Mouse (Mus musculus): ENCODE data around the gene Paf1. TPM values are rescaled to one million over a fixed set of nuclear protein-coding genes. Genes with fewer than 3 reads are reported as not detected.

Paf1 gene
- polyA plus RNA-seq, 1 experiment from 2014 or later = 103 TPM

GRCm38 (mm10) chr7:28393272-28393951 lies 661 bp downstream of the Paf1 start:
- no peak; the same call in 1 of the 2 replicates for ATAC-seq (ENCODE audit: low read depth)
- 7% methylated on average over 22 of the region's 22 CpGs for WGBS
- Histone ChIP-seq H3K27me3 (no peaks in the 10 kb centered on the region), H3K4me2 (peak overlapping the region; percentile 96), H3K9ac (peak overlapping the region; percentile 91), H3K4me3 (peak overlapping the region; percentile 85), H3K27ac (replicated peaks) (peak overlapping the region; percentile 79), H3K4me1 (replicated peaks) (peaks cover 26% of the 10 kb centered on the region), H3K36me3 (peaks cover 63% of the 10 kb centered on the region), H3K9me3 (no peaks in the 10 kb centered on the region)

DNA sequence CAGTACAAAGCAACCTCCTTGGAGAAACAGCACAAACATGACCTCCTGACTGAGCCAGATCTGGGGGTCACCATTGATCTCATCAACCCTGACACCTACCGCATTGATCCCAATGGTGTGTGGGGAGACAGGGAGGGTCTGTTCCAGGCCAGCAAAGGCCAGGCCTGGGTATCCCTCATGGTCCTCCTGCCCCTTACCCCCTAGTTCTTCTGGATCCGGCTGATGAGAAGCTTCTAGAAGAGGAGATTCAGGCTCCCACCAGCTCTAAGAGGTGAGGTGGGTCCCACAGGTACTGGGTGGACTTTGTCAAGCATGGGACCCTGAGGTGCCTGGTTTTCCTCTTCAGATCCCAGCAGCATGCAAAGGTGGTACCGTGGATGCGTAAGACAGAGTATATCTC lies 2.7 kb downstream of the Paf1 start:
- H3K4me1 ChIP-seq (replicated peaks) = peaks cover 26% of the 10 kb centered on the region
- H3K9ac ChIP-seq = no peak overlapping the region
- no peak overlapping the region for H3K27ac ChIP-seq (replicated peaks)
- H3K36me3 ChIP-seq = peaks cover 63% of the 10 kb centered on the region
- 97% methylated on average over 4 of the region's 4 CpGs for WGBS
- H3K27me3 ChIP-seq = no peaks in the 10 kb centered on the region
- H3K4me2 ChIP-seq = no peak overlapping the region
- no peak overlapping the region for H3K4me3 ChIP-seq
- H3K9me3 ChIP-seq = no peaks in the 10 kb centered on the region
- no peak for ATAC-seq (ENCODE audit: low read depth)

- H3K27me3 ChIP-seq = no peaks in the 10 kb centered on the region
- H3K9ac ChIP-seq = no peak overlapping the region
- H3K36me3 ChIP-seq = peaks cover 83% of the 10 kb centered on the region
- H3K4me1 ChIP-seq (replicated peaks) = peaks cover 16% of the 10 kb centered on the region
- no peaks in the 10 kb centered on the region for H3K9me3 ChIP-seq
- H3K27ac ChIP-seq (replicated peaks) = no peak overlapping the region
- 67% methylated on average over 3 of the region's 3 CpGs for WGBS
- ATAC-seq (ENCODE audit: low read depth) = no peak
- no peak overlapping the region for H3K4me2 ChIP-seq
- no peak overlapping the region for H3K4me3 ChIP-seq
Measured at GRCm38 (mm10) chr7:28398000-28398399, 5.2 kb downstream of the Paf1 start.

DNA sequence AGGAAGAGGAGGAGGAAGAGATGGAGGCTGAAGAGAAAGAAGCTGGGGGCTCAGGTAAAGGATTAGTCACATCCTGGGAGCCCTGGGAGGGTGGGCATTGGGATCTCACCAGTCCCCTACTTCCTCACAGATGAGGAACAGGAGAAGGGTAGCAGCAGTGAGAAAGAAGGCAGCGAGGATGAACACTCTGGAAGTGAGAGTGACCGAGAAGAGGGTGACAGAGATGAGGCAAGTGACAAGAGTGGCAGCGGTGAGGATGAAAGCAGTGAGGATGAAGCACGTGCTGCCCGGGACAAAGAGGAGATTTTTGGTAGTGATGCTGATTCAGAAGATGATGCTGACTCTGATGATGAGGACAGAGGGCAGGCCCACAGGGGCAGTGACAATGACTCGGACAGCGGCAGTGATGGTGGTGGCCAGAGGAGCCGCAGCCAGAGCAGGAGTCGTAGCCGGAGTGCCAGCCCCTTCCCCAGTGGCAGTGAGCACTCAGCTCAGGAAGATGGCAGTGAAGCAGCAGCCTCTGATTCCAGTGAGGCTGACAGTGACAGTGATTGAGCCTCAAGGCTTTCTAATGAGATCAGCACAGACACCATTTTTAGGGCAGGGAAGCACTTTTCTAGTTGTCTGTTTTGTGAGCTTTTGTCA lies 6.1 kb downstream of the Paf1 start:
- Histone ChIP-seq H3K27me3 (no peaks in the 10 kb centered on the region), H3K27ac (replicated peaks) (no peak overlapping the region), H3K4me1 (replicated peaks) (peaks cover 9% of the 10 kb centered on the region), H3K9ac (no peak overlapping the region), H3K4me2 (no peak overlapping the region), H3K36me3 (peaks cover 91% of the 10 kb centered on the region), H3K4me3 (no peak overlapping the region), H3K9me3 (no peaks in the 10 kb centered on the region)
- 91% methylated on average over 10 of the region's 10 CpGs for WGBS
- ATAC-seq (ENCODE audit: low read depth) = no peak

- no peak overlapping the region for H3K9ac ChIP-seq
- no peaks in the 10 kb centered on the region for H3K9me3 ChIP-seq
- ATAC-seq (ENCODE audit: low read depth) = no peak
- H3K4me2 ChIP-seq = no peak overlapping the region
- no peaks in the 10 kb centered on the region for H3K4me1 ChIP-seq (replicated peaks)
- no peak overlapping the region for H3K4me3 ChIP-seq
- WGBS = 96% methylated on average over 1 of the region's 1 CpGs
- peaks cover 98% of the 10 kb centered on the region for H3K36me3 ChIP-seq
- H3K27ac ChIP-seq (replicated peaks) = no peak overlapping the region
- no peaks in the 10 kb centered on the region for H3K27me3 ChIP-seq
Measured at GRCm38 (mm10) chr7:28401030-28401429, 8.3 kb downstream of the Paf1 start.

DNA sequence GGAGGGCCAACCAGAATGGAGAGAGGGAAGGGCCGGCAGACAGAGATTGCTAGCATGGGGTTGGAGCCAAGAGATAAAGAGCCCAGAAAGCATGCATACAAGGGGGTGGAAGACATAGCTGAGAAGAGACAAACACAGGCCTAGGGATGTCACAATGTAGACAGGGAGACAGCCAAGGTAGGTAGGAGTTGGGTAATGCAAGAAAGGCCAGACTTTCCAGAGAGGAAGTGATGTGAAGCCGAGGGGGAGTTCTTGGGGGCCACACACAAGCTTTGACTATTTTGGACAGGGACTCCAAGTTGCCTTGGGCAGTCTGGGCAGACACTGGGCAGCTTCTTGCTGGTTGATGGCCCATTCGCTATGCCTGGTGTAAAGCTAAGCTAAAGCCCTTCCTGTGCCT lies 9.2 kb downstream of the Paf1 start:
- Histone ChIP-seq H3K9me3 (no peaks in the 10 kb centered on the region), H3K27me3 (no peaks in the 10 kb centered on the region)
- WGBS = 76% methylated on average over 3 of the region's 3 CpGs

GRCm38 (mm10) chr7:28410841-28411475 lies 18.2 kb downstream of the Paf1 start:
- H3K27me3 ChIP-seq = no peaks in the 10 kb centered on the region
- H3K4me2 ChIP-seq = no peak overlapping the region
- H3K27ac ChIP-seq (replicated peaks) = no peak overlapping the region
- WGBS = 89% methylated on average over 3 of the region's 3 CpGs
- H3K9ac ChIP-seq = no peak overlapping the region
- peaks cover 95% of the 10 kb centered on the region for H3K36me3 ChIP-seq
- no peaks in the 10 kb centered on the region for H3K9me3 ChIP-seq
- H3K4me1 ChIP-seq (replicated peaks) = no peaks in the 10 kb centered on the region
- no peak for ATAC-seq (ENCODE audit: low read depth)
- H3K4me3 ChIP-seq = no peak overlapping the region

More for the DNA sequence above, 9.2 kb downstream of the Paf1 start:
- Histone ChIP-seq H3K36me3 (peaks cover 98% of the 10 kb centered on the region), H3K4me1 (replicated peaks) (no peaks in the 10 kb centered on the region), H3K27ac (replicated peaks) (no peak overlapping the region), H3K9ac (no peak overlapping the region), H3K4me2 (no peak overlapping the region), H3K4me3 (no peak overlapping the region)
- no peak for ATAC-seq (ENCODE audit: low read depth)

DNA sequence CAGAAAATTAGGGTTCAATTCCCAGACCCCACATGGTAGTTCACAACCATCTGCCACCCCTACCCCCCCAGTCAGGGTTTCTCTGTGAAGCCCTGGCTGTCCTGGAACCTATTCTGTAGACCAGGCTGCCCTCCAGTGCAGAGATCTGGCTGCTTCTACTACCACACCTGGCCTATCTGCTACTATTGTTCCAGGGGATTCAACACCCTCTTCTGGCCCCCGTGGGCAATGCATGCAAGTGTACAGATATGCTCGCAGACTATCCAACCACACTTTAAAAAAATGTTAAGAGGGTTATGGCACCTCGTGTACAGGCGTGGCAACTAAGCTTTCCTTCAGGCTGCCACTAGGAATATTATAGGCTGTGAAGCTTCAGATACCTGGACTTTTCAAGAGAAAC lies 20.1 kb downstream of the Paf1 start:
- WGBS = 91% methylated on average over 4 of the region's 4 CpGs
- Histone ChIP-seq H3K4me1 (replicated peaks) (no peaks in the 10 kb centered on the region), H3K4me2 (no peak overlapping the region), H3K27me3 (no peaks in the 10 kb centered on the region), H3K36me3 (peaks cover 94% of the 10 kb centered on the region), H3K9me3 (no peaks in the 10 kb centered on the region), H3K4me3 (no peak overlapping the region), H3K9ac (no peak overlapping the region), H3K27ac (replicated peaks) (no peak overlapping the region)
- no peak for ATAC-seq (ENCODE audit: low read depth)

- no peak for ATAC-seq (ENCODE audit: low read depth)
- H3K36me3 ChIP-seq = peaks cover 95% of the 10 kb centered on the region
- H3K27me3 ChIP-seq = no peaks in the 10 kb centered on the region
- H3K4me3 ChIP-seq = no peak overlapping the region
- H3K4me2 ChIP-seq = no peak overlapping the region
- H3K9me3 ChIP-seq = no peaks in the 10 kb centered on the region
- no peaks in the 10 kb centered on the region; the same call in 1 of the 2 replicates for H3K4me1 ChIP-seq (replicated peaks)
- no peak overlapping the region for H3K27ac ChIP-seq (replicated peaks)
- H3K9ac ChIP-seq = no peak overlapping the region
Measured at GRCm38 (mm10) chr7:28417368-28417767, 24.6 kb downstream of the Paf1 start.

GRCm38 (mm10) chr7:28418096-28418670 lies 25.4 kb downstream of the Paf1 start:
- no peaks in the 10 kb centered on the region for H3K27me3 ChIP-seq
- H3K9ac ChIP-seq = no peak overlapping the region
- H3K4me2 ChIP-seq = no peak overlapping the region
- no peaks in the 10 kb centered on the region for H3K9me3 ChIP-seq
- WGBS = 72% methylated on average over 8 of the region's 8 CpGs
- H3K27ac ChIP-seq (replicated peaks) = no peak overlapping the region; the same call in 1 of the 2 replicates
- peaks cover 95% of the 10 kb centered on the region for H3K36me3 ChIP-seq
- no peaks in the 10 kb centered on the region; the same call in 1 of the 2 replicates for H3K4me1 ChIP-seq (replicated peaks)
- H3K4me3 ChIP-seq = no peak overlapping the region
- peak; percentile 40; the same call in 1 of the 2 replicates for ATAC-seq (ENCODE audit: low read depth)

GRCm38 (mm10) chr7:28419416-28419815 lies 26.7 kb downstream of the Paf1 start:
- no peaks in the 10 kb centered on the region; the same call in 1 of the 2 replicates for H3K4me1 ChIP-seq (replicated peaks)
- H3K9me3 ChIP-seq = no peaks in the 10 kb centered on the region
- 98% methylated on average over 2 of the region's 2 CpGs for WGBS
- no peaks in the 10 kb centered on the region for H3K27me3 ChIP-seq
- no peak overlapping the region for H3K9ac ChIP-seq
- H3K36me3 ChIP-seq = peaks cover 94% of the 10 kb centered on the region
- H3K27ac ChIP-seq (replicated peaks) = no peak overlapping the region
- H3K4me3 ChIP-seq = no peak overlapping the region
- H3K4me2 ChIP-seq = no peak overlapping the region
- no peak for ATAC-seq (ENCODE audit: low read depth)

DNA sequence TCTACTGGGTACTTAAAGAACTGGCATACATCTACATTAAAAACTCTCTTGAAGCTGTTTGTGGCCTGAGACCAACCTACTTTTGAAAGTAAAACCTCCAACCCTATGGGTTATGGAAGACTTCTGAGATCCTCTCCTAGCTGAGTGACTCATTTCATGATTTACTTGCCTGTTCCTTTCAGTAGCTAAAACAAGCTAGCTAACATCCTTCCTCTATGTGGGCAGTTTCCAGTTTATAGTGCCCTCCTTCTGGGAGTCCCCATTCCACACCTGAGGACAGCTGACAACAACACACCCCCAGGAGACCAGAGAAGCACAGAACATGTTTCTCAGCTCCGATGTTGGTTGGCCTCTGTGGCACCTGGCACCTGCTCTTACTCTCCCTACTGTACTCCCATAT lies 30.3 kb downstream of the Paf1 start:
- 100% methylated on average over 1 of the region's 1 CpGs for WGBS

More for the DNA sequence above, 30.3 kb downstream of the Paf1 start:
- H3K9ac ChIP-seq = no peak overlapping the region
- no peak overlapping the region for H3K4me2 ChIP-seq
- H3K4me3 ChIP-seq = no peak overlapping the region
- no peak for ATAC-seq (ENCODE audit: low read depth)
- no peak overlapping the region for H3K27ac ChIP-seq (replicated peaks)
- H3K36me3 ChIP-seq = peaks cover 63% of the 10 kb centered on the region
- no peaks in the 10 kb centered on the region; the same call in 1 of the 2 replicates for H3K4me1 ChIP-seq (replicated peaks)
- H3K27me3 ChIP-seq = no peaks in the 10 kb centered on the region
- H3K9me3 ChIP-seq = no peaks in the 10 kb centered on the region
